Mouse (Mus musculus): ENCODE measurements at regions not wholly inside any gene's neighbourhood (a gene's known extent, or its start where the extent isn't known, plus 50 kb on each side); places are given as distances from the start of the nearest gene placed in this dataset.
A peak's percentile ranks its signal among the peaks of the same experiment; 100 is the strongest.

GRCm38 (mm10) chr8:115942731-115943509 lies 235.3 kb upstream of the Maf start:
- peak; percentile 34 for DNase-seq (ENCODE audit: extremely low spot score, low spot score)

GRCm38 (mm10) chr8:115929472-115930210 lies 222.0 kb upstream of the Maf start:
- no peak for DNase-seq (ENCODE audit: extremely low spot score, low spot score)

- no peak for DNase-seq (ENCODE audit: extremely low spot score, low spot score)
Measured at GRCm38 (mm10) chr8:115921889-115922288, 214.3 kb upstream of the Maf start.

- DNase-seq (ENCODE audit: extremely low spot score, low spot score), result no peak
Measured at GRCm38 (mm10) chr8:115906650-115907049, 199.1 kb upstream of the Maf start.

DNA sequence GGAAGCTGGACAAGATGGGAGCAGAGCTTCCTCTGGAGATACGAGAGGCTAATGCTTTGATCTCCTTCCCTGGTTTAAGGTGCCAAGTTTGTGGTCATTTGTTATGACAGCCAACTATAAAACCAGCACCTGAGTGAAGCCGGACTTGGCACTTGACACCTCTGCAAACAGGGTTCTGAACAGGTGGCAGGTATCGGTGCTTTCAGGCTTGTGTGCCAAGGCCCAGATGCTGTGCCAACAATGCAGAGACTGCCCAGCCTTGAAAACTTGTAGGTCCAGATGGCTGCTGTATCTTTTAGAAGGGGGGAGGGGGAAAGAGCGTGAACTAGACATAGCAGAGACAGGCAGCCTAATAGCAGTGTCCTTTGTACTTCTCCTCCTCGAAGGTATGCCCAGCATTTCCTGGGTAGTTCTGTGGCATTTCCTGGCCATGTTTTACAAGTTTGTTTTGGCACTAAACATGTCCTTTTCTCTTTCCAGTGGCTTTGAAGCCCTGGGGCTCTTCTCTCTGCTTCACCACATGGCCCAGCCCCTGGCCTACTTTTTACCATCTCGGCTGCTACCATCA lies 196.3 kb upstream of the Maf start:
- DNase-seq (ENCODE audit: extremely low spot score, low spot score), result no peak

GRCm38 (mm10) chr8:115897521-115898178 lies 190.1 kb upstream of the Maf start:
- DNase-seq (ENCODE audit: extremely low spot score, low spot score), result no peak

- no peak for DNase-seq (ENCODE audit: extremely low spot score, low spot score)
Measured at GRCm38 (mm10) chr8:115897086-115897485, 189.5 kb upstream of the Maf start.

DNA sequence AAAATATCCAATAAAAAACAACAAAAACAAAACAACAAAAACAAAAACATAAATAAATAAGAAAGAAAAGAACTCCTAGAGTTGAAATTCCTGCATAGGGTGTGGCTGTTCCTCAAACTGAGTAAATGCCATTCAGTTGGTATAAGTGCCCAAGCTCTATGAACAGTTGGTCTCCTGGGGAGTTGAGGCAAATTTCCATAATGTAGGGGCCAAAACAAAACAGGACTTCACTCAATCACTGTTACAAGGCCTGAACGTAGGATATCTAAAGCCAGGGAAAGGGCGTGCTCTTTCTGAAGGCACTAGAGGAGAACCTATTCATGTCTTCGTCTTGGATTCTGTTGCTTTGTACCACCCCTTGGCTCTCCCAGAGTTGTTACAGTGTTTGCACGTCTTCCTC lies 188.5 kb upstream of the Maf start:
- no peak for DNase-seq (ENCODE audit: extremely low spot score, low spot score)

- no peak for DNase-seq (ENCODE audit: extremely low spot score, low spot score)
Measured at GRCm38 (mm10) chr8:115888278-115888677, 180.7 kb upstream of the Maf start.

DNA sequence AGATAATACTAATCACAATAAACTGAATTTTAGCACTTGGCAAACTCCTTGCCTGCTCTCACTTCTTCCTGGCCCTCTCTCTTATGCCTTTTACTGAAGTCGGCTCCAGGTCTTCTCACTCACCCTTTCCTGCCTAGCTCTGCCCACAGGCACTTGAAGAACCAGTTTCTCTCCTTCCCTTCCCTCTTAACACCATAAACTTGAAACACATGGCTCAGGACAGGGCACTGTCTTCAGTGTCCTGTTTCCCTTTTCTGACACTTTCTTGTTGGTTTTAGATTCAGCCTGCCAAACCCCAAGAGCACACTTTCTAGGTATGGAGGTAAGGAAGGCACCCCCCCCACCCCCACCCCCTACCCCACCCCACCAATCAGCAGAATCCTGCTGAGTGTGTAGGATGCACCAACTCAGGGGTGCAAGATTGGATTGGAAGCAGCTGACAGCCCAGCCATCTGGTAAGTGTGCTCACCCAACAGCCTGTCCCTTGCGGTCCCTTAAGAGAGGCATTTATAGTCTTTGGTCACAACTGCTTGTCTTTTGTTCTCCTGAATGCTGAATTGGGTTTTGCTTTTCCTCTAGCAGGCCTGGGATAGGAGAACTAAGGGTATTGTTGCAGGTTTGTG lies 177.6 kb upstream of the Maf start:
- no peak for DNase-seq (ENCODE audit: extremely low spot score, low spot score)

GRCm38 (mm10) chr8:115883808-115884207 lies 176.2 kb upstream of the Maf start:
- DNase-seq (ENCODE audit: extremely low spot score, low spot score), result no peak

GRCm38 (mm10) chr8:115881881-115882280 lies 174.3 kb upstream of the Maf start:
- no peak for DNase-seq (ENCODE audit: extremely low spot score, low spot score)

DNA sequence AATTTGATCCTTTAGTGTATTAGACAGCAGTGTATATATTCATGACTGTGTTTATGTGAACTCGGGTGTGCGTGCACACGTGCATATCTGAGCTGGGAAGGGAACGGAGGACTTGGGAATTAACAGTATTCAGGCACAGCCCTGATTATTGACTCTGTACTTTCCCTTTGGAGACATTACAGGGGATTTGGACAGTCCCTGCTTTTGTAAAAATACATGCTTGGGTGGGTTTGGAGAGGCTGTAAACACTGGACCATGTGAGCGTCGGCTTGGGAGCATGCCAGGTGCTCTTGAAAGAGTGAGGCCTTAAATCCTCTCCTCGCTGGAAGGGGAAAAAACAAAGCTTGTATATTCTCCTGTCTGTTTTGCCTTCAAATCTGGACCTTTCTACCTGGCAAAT lies 167.2 kb upstream of the Maf start:
- DNase-seq (ENCODE audit: extremely low spot score, low spot score), result no peak

GRCm38 (mm10) chr8:115871381-115871780 lies 163.8 kb upstream of the Maf start:
- no peak for DNase-seq (ENCODE audit: extremely low spot score, low spot score)

DNA sequence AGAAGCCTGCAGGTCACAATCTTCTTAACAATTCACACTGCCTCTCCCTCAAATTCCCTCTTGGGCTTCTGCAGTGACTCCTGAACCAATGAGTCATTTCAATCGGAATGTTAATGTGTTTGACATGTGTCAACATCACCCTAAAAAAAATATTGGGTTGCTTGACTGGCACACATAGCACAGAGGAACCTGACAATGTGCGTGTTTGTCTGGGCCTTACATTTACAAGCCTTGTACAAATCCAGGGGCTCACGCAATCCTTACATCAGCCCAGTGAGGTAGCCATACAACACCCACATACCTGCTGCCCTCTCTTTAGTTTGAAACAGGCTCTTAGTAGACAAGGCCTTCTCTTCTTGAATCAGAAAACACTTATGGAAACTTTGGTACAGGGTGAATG lies 153.8 kb upstream of the Maf start:
- DNase-seq (ENCODE audit: extremely low spot score, low spot score), result no peak

GRCm38 (mm10) chr8:115859406-115859805 lies 151.8 kb upstream of the Maf start:
- DNase-seq (ENCODE audit: extremely low spot score, low spot score), result no peak

GRCm38 (mm10) chr8:115856816-115857215 lies 149.2 kb upstream of the Maf start:
- DNase-seq (ENCODE audit: extremely low spot score, low spot score), result no peak

GRCm38 (mm10) chr8:115855934-115856629 lies 148.5 kb upstream of the Maf start:
- DNase-seq (ENCODE audit: extremely low spot score, low spot score), result no peak

- DNase-seq (ENCODE audit: extremely low spot score, low spot score), result no peak
Measured at GRCm38 (mm10) chr8:115854209-115854900, 146.8 kb upstream of the Maf start.

- no peak for DNase-seq (ENCODE audit: extremely low spot score, low spot score)
Measured at GRCm38 (mm10) chr8:115850552-115850951, 143.0 kb upstream of the Maf start.

Data from neural tube, embryonic 10.5 days (tissue).